Mouse (Mus musculus) kidney, embryonic 14.5 days (tissue): ENCODE measurements around the gene Nedd9. TPM values are rescaled to one million over a fixed set of nuclear protein-coding genes. Genes with fewer than 3 reads are reported as not detected.

Source experiments
- ATAC-seq: fragments of 200-750 bp; cut with Nextera tagmentation; 2 replicates; pipeline ENCODE4 v1.8.0; 2017; ENCODE audit warnings: moderate number of reproducible peaks, mild to moderate bottlenecking, moderate TSS enrichment, moderate library complexity; ENCODE audit not compliant: low FRiP score, low TSS enrichment
- H3K27ac ChIP-seq: fragments of 300-500 bp; sonication (generic); 2 replicates; pipeline ENCODE4 v1.5.1; 2014; ENCODE audit warnings: low read depth, mild to moderate bottlenecking, low read length, moderate library complexity, mixed read lengths
- H3K27me3 ChIP-seq: fragments of 300-500 bp; sonication (generic); 2 replicates; pipeline ENCODE4 v1.6.1; 2014; ENCODE audit warnings: mild to moderate bottlenecking, low read length; ENCODE audit not compliant: control insufficient read depth, insufficient read depth
- H3K36me3 ChIP-seq: fragments of 300-500 bp; sonication (generic); 2 replicates; pipeline ENCODE4 v1.6.1; 2014; ENCODE audit warnings: low read length, mixed read lengths; ENCODE audit not compliant: control insufficient read depth, insufficient read depth
- H3K4me1 ChIP-seq: fragments of 300-500 bp; sonication (generic); 2 replicates; pipeline ENCODE4 v1.6.1; 2014; ENCODE audit warnings: low read length, mixed read lengths; ENCODE audit not compliant: control insufficient read depth, insufficient read depth
- H3K4me2 ChIP-seq: fragments of 300-500 bp; sonication (generic); replicated peaks from 2 replicates; pipeline ENCODE4 v1.6.1; 2014; ENCODE audit warnings: low read depth, mild to moderate bottlenecking, low read length
- H3K4me3 ChIP-seq: fragments of 300-500 bp; sonication (generic); 2 replicates; pipeline ENCODE4 v1.5.1; 2014; ENCODE audit warnings: mild to moderate bottlenecking, low read length
- H3K9ac ChIP-seq: fragments of 300-500 bp; sonication (generic); 2 replicates; pipeline ENCODE4 v1.6.1; 2014; ENCODE audit warnings: low read depth, mild to moderate bottlenecking, low read length, moderate library complexity
- H3K9me3 ChIP-seq: fragments of 300-500 bp; sonication (generic); 2 replicates; pipeline ENCODE4 v1.6.1; 2016; ENCODE audit warnings: low read length; ENCODE audit not compliant: control insufficient read depth
- WGBS: fragments of 180-500 bp; shearing (Covaris S2); extraction: QIAGEN DNeasy Blood & Tissue Kit; methylation state at CpG from one replicate; pipeline ENCODE4 v1.1.7; 2014; 5-methylcytosine and 5-hydroxymethylcytosine counted together
- polyA plus RNA-seq: library from polyadenylated mRNA; unstranded; fragments of >200 nt; fragmentation: Nextera tagmentation; extraction: Ambion mirVana; gene quantifications from 2 replicates; pipeline ENCODE4 v1.2.1, GENCODE M21; 2014

The Nedd9 gene
- polyA plus RNA-seq, 1 experiment from 2014 or later: 24.9 TPM

DNA sequence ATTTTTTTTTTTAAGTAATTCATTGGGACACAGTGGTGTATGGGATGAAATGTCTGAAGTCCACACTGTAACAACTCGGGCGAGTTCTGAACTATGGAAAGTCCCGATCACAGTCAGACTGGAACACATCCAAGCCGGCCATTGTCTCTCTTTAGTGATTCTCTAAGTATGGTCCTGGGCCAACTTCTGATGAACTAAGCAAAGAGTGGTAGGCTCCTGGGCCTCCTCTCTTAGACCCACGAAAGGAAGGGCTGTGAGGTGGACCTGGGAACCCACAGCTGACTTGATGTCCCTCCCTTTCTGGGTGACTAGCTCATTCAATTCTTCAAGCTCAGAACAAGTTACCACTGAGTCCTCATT is 152.5 kb downstream of the Nedd9 start:
- Histone ChIP-seq H3K27ac (no peak overlapping the region), H3K4me2 (no peak overlapping the region)
- 83% methylated on average over 5 of the region's 5 CpGs for WGBS

DNA sequence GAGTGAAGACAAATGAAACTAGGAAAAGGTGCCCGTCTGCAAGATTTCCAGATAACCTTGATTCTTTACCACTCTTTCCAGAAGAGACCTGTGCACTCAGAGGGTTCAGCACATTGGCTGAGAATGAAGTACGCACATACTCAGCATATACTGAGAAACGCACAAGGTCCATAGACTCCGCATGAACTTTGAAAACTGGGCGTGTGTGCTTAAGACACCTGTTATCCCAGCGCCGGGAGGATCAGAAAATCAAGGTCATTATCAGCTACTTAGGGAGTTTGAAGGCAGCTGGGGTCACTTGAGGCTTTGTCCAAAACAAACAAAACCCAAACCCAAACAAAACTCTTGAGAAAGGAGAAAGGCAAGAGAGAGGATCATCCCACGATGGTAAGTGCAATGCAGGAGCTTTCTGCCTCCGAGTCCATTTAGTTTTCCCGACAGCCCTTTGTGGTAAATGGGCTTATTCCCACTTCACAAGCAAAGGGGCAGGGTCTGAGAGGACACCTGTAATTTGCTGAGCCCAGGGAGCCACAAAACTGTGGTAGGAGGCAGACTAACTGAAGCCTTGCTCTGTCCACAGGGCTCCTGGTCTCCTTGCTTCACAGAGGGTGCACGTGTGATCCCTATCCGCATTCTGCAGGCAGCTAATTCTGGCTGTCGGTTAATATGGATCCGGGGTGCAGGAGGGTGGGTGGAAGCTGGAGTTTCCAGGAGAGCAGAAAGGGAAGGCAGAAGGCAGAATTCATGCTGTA is 153.1 kb downstream of the Nedd9 start:
- Histone ChIP-seq H3K9ac (no peak overlapping the region), H3K4me3 (no peak overlapping the region), H3K36me3 (peaks cover 10% of the 10 kb centered on the region; the same call in 1 of the 2 replicates), H3K27ac (no peak overlapping the region), H3K4me2 (no peak overlapping the region), H3K27me3 (no peaks in the 10 kb centered on the region), H3K4me1 (peaks cover 19% of the 10 kb centered on the region), H3K9me3 (no peaks in the 10 kb centered on the region)
- 66% methylated on average over 14 of the region's 14 CpGs for WGBS
- no peak for ATAC-seq

More for the DNA sequence above, 152.5 kb downstream of the Nedd9 start:
- H3K9me3 ChIP-seq: no peaks in the 10 kb centered on the region
- peaks cover 10% of the 10 kb centered on the region; the same call in 1 of the 2 replicates for H3K36me3 ChIP-seq
- H3K4me3 ChIP-seq: no peak overlapping the region
- no peak for ATAC-seq
- peaks cover 19% of the 10 kb centered on the region for H3K4me1 ChIP-seq
- no peak overlapping the region for H3K9ac ChIP-seq
- H3K27me3 ChIP-seq: no peaks in the 10 kb centered on the region

DNA sequence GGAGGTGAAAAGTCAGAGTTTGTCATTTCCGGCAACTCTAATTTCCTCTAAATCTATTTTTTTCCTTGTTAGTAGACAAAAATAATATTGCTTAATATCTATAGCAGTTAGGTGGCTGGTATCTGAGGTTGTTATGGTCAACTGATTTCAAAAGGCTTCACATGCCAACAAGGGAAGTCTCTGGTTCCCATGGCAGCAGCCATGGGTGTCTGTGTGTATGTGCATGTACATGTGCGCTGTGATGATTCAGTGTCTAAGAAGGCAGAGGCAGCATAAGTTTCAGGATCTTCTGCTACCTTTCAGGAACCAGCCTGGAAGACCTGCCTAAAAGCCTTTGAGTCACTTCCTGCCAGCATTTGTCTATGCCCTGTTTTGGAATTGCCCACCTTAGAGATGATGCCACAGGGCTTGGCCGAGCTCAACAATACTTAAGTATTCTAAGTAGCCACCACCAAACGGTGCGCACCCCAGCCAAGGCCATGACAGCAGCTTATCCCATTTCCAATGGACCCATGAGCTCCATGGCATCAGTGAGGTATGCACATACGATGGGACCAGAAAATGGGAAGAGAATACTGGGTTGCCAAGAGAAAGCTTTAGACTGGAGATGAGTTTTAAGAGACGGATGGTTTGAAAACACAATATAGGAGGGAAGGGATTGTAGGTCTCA is 155.4 kb downstream of the Nedd9 start:
- peaks cover 2% of the 10 kb centered on the region; the same call in 1 of the 2 replicates for H3K36me3 ChIP-seq
- 95% methylated on average over 7 of the region's 7 CpGs for WGBS

DNA sequence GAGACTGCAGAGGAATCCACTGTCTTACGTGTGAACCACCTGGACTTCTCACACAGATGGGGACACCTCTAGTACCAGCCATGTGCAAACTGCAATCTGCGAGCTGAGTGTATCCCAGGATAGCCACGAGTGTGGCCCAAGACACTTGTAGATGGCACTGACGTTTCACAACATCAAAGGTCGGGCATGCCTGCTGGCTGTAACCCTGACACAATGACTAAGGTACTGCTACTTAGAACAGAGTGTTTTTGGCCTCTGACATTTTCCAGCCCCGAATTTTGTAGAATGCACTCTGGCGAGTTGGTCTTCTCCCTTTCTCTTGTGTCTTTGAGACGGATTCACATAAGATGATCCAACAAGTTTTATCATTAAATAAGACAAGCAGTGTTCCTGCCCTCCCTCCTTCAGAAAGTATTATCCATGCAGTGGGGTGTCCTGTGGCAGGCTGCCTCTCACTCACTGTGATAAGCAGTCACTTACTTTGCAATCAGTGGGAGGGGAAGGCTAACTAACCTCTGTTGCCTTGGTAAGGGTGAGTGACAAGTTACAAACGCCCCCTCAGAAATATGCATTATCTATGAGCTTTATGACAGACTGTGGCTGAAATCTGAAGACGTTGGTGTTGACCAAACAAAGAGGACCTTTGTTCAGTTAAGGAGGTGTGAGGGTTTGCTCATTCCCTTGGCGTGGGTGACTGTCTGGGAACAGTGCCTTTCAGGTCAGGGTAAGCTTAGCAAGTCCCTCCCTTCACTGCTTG is 156.4 kb downstream of the Nedd9 start:
- no peak overlapping the region for H3K4me3 ChIP-seq
- H3K27ac ChIP-seq: no peak overlapping the region
- H3K27me3 ChIP-seq: no peaks in the 10 kb centered on the region
- peaks cover 2% of the 10 kb centered on the region; the same call in 1 of the 2 replicates for H3K36me3 ChIP-seq
- ATAC-seq: no peak
- H3K4me1 ChIP-seq: peaks cover 11% of the 10 kb centered on the region
- H3K4me2 ChIP-seq: no peak overlapping the region
- no peaks in the 10 kb centered on the region for H3K9me3 ChIP-seq
- H3K9ac ChIP-seq: no peak overlapping the region
- 76% methylated on average over 11 of the region's 11 CpGs for WGBS

More for the DNA sequence above, 155.4 kb downstream of the Nedd9 start:
- Histone ChIP-seq H3K4me1 (peaks cover 19% of the 10 kb centered on the region), H3K27me3 (no peaks in the 10 kb centered on the region), H3K4me3 (no peak overlapping the region), H3K27ac (no peak overlapping the region), H3K9me3 (no peaks in the 10 kb centered on the region), H3K4me2 (no peak overlapping the region), H3K9ac (no peak overlapping the region)
- ATAC-seq: no peak

DNA sequence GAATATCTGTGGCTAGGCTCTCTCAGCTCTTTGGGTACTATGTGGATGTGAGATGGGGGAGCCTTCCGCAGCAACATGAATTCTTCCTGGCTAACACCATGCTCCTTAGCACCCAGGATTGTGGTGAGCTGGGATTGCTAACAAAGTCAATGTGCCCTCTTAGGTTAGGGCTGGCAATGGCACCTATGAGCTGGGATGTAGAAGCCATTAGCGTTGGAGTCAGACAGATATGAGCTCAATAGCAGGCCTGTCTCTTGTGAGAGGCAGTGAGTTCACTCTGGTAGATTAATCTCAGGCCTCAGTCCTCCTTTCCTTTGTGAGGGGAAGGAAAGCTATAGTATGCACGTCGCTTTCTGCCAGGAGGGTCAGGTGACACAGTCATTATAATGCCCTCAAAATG is 157.1 kb downstream of the Nedd9 start:
- H3K9me3 ChIP-seq: no peaks in the 10 kb centered on the region
- H3K36me3 ChIP-seq: peaks cover 2% of the 10 kb centered on the region; the same call in 1 of the 2 replicates
- 87% methylated on average over 4 of the region's 4 CpGs for WGBS
- no peak for ATAC-seq
- no peak overlapping the region; the same call in 1 of the 2 replicates for H3K27ac ChIP-seq
- H3K27me3 ChIP-seq: no peaks in the 10 kb centered on the region
- no peak overlapping the region for H3K4me3 ChIP-seq
- no peak overlapping the region for H3K9ac ChIP-seq
- peaks cover 7% of the 10 kb centered on the region for H3K4me1 ChIP-seq
- no peak overlapping the region for H3K4me2 ChIP-seq

DNA sequence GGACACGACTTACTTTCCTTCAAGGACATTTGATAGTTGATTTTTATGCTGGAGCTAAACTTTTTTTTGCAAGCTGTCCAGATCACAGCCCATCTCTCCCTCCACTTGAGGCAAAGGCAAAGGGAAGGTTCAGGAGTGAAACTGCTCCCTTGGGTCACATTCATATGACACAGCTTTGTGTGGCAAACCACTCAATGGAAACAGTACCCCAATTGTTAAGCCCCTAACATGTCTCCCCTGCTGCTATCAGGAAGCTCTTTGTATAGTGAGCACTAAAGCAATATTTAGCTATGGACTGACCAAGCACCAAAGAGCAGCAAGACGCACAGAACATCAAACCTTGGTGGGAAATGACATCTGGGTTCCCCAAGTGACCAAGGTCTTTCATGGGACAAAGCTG is 158.7 kb downstream of the Nedd9 start:
- ATAC-seq: no peak
- Histone ChIP-seq H3K4me2 (no peak overlapping the region), H3K4me3 (no peak overlapping the region)

DNA sequence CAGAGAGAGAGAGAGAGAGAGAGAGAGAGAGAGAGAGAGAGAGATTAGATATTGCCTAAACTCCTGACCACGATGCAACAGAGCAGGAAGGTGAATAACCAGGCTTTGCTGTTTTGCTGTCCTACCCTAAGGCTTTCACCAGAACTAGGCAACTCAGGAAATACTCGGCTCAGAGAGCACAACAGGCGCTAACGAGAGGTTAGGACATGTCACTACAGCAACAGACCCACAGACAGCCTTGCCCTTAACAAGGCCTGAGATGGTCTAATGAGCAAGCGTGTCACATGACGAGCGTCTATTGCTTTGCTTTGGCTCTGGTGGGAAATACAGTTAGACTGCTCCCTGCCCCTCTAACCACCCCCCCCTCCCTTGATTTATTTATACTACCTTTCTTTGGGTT is 159.6 kb downstream of the Nedd9 start:
- Histone ChIP-seq H3K9me3 (no peaks in the 10 kb centered on the region), H3K36me3 (peaks cover 2% of the 10 kb centered on the region; the same call in 1 of the 2 replicates), H3K27me3 (no peaks in the 10 kb centered on the region), H3K4me1 (peaks cover 4% of the 10 kb centered on the region; the same call in 1 of the 2 replicates), H3K4me2 (no peak overlapping the region), H3K9ac (no peak overlapping the region), H3K27ac (no peak overlapping the region), H3K4me3 (no peak overlapping the region)
- no peak for ATAC-seq
- WGBS: 57% methylated on average over 7 of the region's 7 CpGs

More for the DNA sequence above, 158.7 kb downstream of the Nedd9 start:
- H3K27me3 ChIP-seq: no peaks in the 10 kb centered on the region
- no peak overlapping the region for H3K27ac ChIP-seq
- H3K9ac ChIP-seq: no peak overlapping the region
- H3K36me3 ChIP-seq: peaks cover 2% of the 10 kb centered on the region; the same call in 1 of the 2 replicates
- no peaks in the 10 kb centered on the region for H3K9me3 ChIP-seq
- peaks cover 4% of the 10 kb centered on the region; the same call in 1 of the 2 replicates for H3K4me1 ChIP-seq
- 68% methylated on average over 2 of the region's 2 CpGs for WGBS

DNA sequence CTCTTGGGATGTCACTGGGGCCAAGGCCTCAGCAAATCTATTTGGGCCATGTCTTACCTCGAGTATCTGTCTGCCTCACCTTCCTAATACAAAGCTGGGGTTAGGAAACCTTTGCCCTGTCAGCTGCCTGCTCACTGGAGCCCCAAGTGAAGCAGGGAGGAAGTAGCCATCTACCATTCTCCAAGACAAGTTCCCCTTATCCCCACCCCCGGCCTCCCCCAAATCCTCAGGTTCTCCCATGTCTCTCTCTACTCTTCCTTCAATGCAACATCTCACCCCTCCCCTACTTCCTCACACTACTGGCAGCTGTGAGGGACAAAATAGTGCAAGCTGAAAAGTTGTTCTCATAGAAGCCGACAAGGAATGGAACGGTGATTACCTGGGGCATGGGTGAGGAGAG is 161.0 kb downstream of the Nedd9 start:
- Histone ChIP-seq H3K9ac (no peak overlapping the region), H3K4me2 (no peak overlapping the region), H3K27ac (no peak overlapping the region), H3K9me3 (no peaks in the 10 kb centered on the region), H3K4me1 (peaks cover 2% of the 10 kb centered on the region; the same call in 1 of the 2 replicates), H3K36me3 (peaks cover 2% of the 10 kb centered on the region; the same call in 1 of the 2 replicates), H3K27me3 (no peaks in the 10 kb centered on the region), H3K4me3 (no peak overlapping the region)
- 85% methylated on average over 4 of the region's 4 CpGs for WGBS
- no peak for ATAC-seq
